Mouse (Mus musculus): ENCODE results near the gene Atg7. TPM values are rescaled to one million over a fixed set of nuclear protein-coding genes. Genes with fewer than 3 reads are reported as not detected.

Atg7 gene
- polyA plus RNA-seq, 1 experiment from 2014 or later, result 25.0 TPM

DNA sequence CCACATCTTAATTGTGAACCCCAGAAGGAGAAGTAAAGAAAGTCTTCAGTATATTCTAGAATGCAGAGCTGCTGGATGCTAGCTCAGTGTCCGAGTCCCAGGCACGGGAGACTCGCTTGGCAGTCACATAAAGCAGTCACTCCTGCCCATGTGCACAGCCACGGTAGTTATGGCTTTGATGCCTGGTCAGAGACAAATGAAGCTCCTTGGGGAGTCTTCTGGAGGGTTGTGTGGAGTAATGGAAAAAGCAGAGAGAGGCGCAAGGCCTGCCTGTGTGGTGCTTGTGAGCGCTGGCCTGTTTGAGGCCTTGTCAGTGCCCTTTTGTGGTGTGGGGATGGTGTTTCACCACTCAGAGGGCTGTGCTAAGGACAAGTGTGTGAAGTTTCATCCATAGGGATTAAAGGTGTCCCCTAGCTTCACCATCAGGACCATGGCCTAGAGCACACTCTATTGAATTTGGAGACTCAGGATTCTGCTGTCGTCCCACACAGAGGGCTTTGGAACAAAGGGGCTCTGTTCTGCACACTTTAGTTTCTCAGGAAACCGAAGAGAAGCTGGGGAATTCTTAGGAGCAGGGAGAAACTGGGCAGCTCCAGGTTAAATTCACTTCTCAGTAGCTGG lies 161.1 kb downstream of the Atg7 start:
- Histone ChIP-seq H3K4me1 (replicated peaks) (peaks cover 39% of the 10 kb centered on the region), H3K36me3 (no peaks in the 10 kb centered on the region), H3K4me3 (no peak overlapping the region), H3K9me3 (no peaks in the 10 kb centered on the region), H3K27me3 (ENCODE audit: insufficient read depth, poor library complexity, severe bottlenecking) (no peaks in the 10 kb centered on the region), H3K27ac (peak overlapping the region; percentile 80)
- 46% methylated on average over 8 of the region's 8 CpGs for WGBS
- DNase-seq (ENCODE audit: low spot score), result peak; percentile 16

DNA sequence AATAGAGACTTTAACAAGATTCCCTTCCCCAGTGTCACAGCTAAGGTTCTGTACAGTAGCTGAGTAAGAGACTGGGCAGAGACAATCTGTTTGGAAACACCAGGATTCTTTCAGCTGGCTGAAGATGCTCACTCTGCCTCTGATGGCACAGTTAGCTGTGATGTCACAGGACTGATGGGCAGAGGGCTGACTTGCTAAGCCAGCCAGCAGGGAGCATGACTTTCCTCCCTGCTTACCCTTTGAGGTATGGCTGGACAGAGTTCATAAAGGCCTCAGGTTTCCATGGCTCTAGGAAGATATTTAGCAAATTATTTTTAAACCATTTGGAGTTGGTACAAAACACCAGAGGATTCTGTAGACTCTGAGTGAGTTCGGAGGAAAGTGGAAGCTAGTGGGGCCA lies 162.0 kb downstream of the Atg7 start:
- Histone ChIP-seq H3K4me1 (replicated peaks) (peaks cover 39% of the 10 kb centered on the region), H3K9me3 (no peaks in the 10 kb centered on the region), H3K27me3 (ENCODE audit: insufficient read depth, poor library complexity, severe bottlenecking) (no peaks in the 10 kb centered on the region), H3K4me3 (no peak overlapping the region), H3K27ac (0 out of 2 replicates have a peak overlapping the region, but pooled peaks have one; percentile 29), H3K36me3 (no peaks in the 10 kb centered on the region)
- WGBS, result 81% methylated on average over 1 of the region's 1 CpGs
- no peak for DNase-seq (ENCODE audit: low spot score)

DNA sequence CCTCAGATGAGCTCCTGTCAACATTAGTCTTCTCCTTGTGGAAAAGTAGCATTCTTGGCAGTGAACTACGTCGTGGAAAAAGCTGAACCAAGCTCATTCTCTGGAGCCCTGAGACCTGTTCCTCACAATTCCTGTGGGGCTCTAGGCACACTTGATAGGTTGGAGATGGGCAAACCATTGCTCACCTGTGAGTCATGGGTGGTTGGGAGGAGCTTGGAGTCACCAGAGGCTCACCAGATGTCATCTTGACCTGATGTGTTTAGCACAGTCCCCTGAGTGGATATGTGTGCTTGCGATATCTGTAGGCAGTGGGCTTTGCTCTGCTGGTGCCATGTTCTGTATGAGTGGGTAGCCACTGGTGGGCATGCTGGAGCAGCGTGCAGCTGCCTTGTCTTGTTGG lies 163.0 kb downstream of the Atg7 start:
- no peaks in the 10 kb centered on the region for H3K9me3 ChIP-seq
- 94% methylated on average over 4 of the region's 4 CpGs for WGBS
- H3K27me3 ChIP-seq (ENCODE audit: insufficient read depth, poor library complexity, severe bottlenecking), result no peaks in the 10 kb centered on the region
- H3K4me1 ChIP-seq (replicated peaks), result peaks cover 31% of the 10 kb centered on the region
- no peaks in the 10 kb centered on the region for H3K36me3 ChIP-seq
- DNase-seq (ENCODE audit: low spot score), result no peak
- no peak overlapping the region for H3K4me3 ChIP-seq
- H3K27ac ChIP-seq, result no peak overlapping the region

DNA sequence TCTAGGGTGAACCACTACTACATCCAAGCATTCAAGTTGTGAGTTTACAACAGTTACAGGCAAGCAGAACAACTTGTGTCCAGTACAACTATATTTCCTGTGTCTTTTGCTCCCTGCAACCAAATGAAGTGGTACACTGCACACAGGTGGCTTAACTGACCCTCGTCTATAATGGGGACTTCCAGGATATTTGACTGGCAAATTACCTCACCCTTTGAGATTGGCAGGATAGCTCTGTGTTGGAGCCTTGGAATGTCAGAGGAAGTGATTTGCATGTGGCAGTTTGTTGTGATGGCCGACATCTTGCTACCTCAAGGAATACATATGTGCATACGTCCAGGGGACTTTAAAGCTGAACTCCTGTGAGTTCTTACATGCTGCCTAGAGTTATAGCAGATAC lies 164.6 kb downstream of the Atg7 start:
- Histone ChIP-seq H3K4me1 (replicated peaks) (peaks cover 25% of the 10 kb centered on the region), H3K27me3 (ENCODE audit: insufficient read depth, poor library complexity, severe bottlenecking) (no peaks in the 10 kb centered on the region), H3K36me3 (no peaks in the 10 kb centered on the region), H3K27ac (no peak overlapping the region), H3K4me3 (no peak overlapping the region), H3K9me3 (no peaks in the 10 kb centered on the region)
- 85% methylated on average over 3 of the region's 3 CpGs for WGBS
- no peak for DNase-seq (ENCODE audit: low spot score)

DNA sequence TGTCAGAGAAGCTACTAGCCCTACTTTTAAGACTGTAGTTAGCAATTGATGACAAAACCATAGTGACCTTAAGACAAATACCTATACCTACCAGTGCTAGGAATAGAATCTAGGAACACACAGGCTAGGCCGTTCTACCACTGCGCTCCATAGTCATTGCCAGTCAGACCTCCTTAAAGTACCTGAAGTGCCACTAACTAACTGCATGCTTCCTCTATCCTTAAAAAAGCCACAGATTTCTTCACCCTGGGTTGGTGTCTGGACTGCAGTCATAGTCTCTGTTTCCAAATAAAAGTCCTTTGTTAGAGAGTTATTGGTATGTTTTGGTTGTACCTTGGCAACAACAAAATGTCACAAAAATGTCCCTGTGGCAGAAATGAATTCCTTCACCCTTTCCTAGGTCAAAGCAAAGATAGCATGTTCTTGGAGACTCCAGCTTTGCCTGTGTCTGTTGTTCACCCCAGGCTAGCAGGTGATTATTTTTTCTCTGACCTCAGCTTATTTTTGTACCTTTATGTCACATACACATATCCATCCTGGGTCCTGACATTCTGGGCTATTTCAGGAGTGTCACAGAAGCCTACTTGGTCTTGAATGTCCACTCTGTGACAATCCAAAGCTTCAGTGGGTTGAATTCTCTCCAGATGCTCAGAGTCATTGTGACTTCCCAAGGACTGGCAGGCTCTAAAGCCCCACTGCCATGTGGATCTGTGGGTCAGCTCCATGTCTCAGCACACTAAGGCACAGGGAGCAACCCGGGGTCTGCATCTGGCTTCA lies 165.9 kb downstream of the Atg7 start:
- H3K4me3 ChIP-seq, result no peak overlapping the region
- H3K36me3 ChIP-seq, result no peaks in the 10 kb centered on the region
- no peak for DNase-seq (ENCODE audit: low spot score)
- no peaks in the 10 kb centered on the region for H3K27me3 ChIP-seq (ENCODE audit: insufficient read depth, poor library complexity, severe bottlenecking)
- no peak overlapping the region for H3K27ac ChIP-seq
- peaks cover 15% of the 10 kb centered on the region for H3K4me1 ChIP-seq (replicated peaks)
- WGBS, result 97% methylated on average over 3 of the region's 3 CpGs
- H3K9me3 ChIP-seq, result no peaks in the 10 kb centered on the region

DNA sequence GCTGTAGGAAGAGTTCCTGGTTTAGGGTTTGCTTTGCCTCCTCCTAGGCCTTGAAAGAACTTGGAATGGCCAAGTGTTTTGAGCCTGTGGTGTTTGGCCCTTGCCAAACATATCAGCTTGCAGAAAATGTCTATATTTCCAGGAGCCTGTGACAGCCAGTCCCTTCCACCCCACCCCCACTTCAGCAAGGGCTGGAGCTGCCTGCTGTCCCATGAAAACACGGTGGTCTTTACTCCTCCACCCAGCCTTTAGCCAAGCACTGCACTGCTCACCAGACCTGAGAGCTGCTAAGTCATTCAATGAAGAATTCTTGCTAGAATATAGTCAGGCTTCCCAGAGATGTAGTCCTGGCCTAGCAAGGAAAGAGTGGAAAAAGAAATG lies 166.5 kb downstream of the Atg7 start:
- no peaks in the 10 kb centered on the region for H3K36me3 ChIP-seq
- 58% methylated on average over 1 of the region's 1 CpGs for WGBS
- H3K4me1 ChIP-seq (replicated peaks), result peaks cover 10% of the 10 kb centered on the region
- H3K9me3 ChIP-seq, result no peaks in the 10 kb centered on the region
- no peaks in the 10 kb centered on the region for H3K27me3 ChIP-seq (ENCODE audit: insufficient read depth, poor library complexity, severe bottlenecking)
- H3K4me3 ChIP-seq, result no peak overlapping the region
- H3K27ac ChIP-seq, result no peak overlapping the region
- no peak for DNase-seq (ENCODE audit: low spot score)

DNA sequence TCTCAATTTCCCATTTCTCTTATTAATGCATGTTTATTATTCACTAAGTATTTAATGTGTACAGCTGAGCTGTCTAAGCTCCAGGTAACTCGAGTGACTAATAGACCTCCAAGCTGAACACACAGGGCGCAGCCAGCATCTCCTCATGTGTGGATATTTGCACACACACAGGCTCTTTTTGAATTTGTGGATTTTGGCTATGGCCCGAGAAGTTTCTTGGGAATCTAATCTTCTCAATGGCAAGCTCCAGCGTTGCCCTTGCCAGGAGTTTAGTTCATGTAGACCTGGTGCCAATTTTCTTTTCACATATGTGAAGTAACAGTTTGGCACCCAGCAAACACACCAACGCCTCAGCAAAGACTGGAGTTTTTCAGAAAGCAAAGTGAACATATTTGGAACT lies 169.4 kb downstream of the Atg7 start:
- Histone ChIP-seq H3K27ac (no peak overlapping the region), H3K27me3 (ENCODE audit: insufficient read depth, poor library complexity, severe bottlenecking) (no peaks in the 10 kb centered on the region), H3K36me3 (no peaks in the 10 kb centered on the region), H3K4me3 (no peak overlapping the region), H3K9me3 (no peaks in the 10 kb centered on the region), H3K4me1 (replicated peaks) (peaks cover 9% of the 10 kb centered on the region)
- 88% methylated on average over 5 of the region's 5 CpGs for WGBS
- no peak for DNase-seq (ENCODE audit: low spot score)

DNA sequence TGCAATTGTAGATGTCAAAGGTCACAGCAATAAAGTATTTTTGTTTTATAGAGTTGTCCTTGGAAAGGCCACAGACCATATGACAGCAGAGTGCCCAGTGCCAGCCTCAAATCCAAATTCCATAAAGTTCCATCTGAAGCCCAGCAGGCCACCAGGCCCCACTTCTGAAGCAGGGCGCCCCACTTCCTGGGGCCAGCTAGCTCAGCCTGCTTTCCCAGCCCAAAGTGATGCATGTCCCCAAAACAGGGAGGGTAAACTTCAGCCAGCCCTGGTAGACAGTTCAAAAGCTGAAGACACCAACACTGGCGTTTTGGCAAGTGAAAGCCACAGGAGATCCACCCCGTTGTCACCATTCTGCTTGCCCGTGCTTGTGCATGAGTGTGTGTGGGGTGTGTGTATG lies 169.9 kb downstream of the Atg7 start:
- no peaks in the 10 kb centered on the region for H3K36me3 ChIP-seq
- no peak overlapping the region for H3K4me3 ChIP-seq
- H3K27ac ChIP-seq, result no peak overlapping the region
- H3K27me3 ChIP-seq (ENCODE audit: insufficient read depth, poor library complexity, severe bottlenecking), result no peaks in the 10 kb centered on the region
- no peaks in the 10 kb centered on the region for H3K9me3 ChIP-seq
- 90% methylated on average over 4 of the region's 4 CpGs for WGBS
- H3K4me1 ChIP-seq (replicated peaks), result peaks cover 14% of the 10 kb centered on the region
- no peak for DNase-seq (ENCODE audit: low spot score)

DNA sequence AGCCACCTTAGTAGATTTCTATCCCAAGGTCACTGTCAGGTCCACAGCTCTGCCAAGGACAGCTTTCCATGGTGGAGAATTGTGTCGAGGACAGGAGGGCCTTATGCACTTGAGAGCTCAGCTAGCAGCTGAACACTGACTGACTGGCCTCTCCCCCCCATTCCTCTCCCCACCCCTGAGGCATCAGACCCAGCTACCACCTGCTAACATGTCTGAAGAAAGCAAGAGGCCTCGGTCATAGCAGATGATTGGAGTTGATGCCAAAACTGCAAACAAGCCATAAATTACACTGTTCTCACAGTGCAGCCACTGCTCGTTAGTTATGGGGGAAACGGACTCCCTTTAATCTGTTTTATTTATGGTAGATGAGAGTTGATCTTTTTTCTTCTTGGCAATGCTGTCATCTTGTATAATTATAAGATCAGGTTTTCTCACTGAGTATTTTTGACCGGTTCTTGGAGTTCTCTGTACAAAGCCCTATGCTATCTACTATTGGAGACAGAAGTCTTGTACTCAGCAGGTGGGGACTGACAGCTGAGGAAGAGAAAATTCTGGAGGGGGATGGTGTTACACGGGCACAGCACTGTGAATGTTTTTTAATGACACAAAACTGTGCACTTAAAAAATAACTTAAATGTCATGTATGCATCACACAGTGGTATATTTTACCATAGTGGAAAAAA lies 171.4 kb downstream of the Atg7 start:
- H3K27me3 ChIP-seq (ENCODE audit: insufficient read depth, poor library complexity, severe bottlenecking), result no peaks in the 10 kb centered on the region
- no peak overlapping the region for H3K27ac ChIP-seq
- no peaks in the 10 kb centered on the region for H3K9me3 ChIP-seq
- 89% methylated on average over 6 of the region's 6 CpGs for WGBS
- peaks cover 30% of the 10 kb centered on the region for H3K4me1 ChIP-seq (replicated peaks)
- no peak for DNase-seq (ENCODE audit: low spot score)
- H3K36me3 ChIP-seq, result no peaks in the 10 kb centered on the region
- no peak overlapping the region for H3K4me3 ChIP-seq

DNA sequence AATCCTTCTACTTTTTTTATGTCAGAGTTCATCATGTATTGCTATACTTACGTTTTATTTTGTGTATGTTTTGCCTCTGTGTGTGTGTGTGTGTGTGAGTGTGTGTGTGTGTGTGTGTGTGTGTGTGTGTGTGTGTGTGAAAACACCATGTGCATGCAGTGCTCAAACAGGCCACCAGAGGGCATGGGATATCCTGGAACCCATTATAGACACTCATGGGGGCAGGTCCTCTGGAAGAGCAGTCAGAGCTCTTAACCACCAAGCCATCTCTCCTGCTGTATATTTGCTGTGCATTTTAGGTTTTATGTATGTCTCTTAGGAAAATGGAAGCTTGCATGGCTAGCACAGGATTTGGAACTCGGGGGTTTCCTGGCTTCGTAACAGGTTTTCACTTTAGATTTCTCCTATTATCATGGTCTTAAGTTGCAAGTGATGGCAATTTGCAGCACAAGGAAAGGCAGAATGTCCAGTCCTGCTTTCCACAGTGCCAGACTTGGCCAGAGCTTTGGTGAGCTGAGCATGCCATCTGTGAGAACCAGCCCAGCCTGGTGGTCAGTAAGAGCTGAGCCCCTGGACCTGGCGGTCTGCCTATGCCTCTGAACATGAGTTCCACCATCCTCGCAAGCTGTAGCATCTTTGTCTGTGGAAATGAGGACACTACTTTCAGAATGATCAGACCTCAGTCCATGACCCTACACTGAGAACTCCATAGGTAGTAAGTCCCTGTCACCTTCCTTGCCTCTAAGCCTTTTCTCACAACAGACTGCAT lies 172.2 kb downstream of the Atg7 start:
- H3K4me1 ChIP-seq (replicated peaks), result peaks cover 37% of the 10 kb centered on the region
- H3K9me3 ChIP-seq, result no peaks in the 10 kb centered on the region
- no peak for DNase-seq (ENCODE audit: low spot score)
- H3K36me3 ChIP-seq, result no peaks in the 10 kb centered on the region
- no peak overlapping the region for H3K4me3 ChIP-seq
- 97% methylated on average over 5 of the region's 5 CpGs for WGBS
- no peaks in the 10 kb centered on the region for H3K27me3 ChIP-seq (ENCODE audit: insufficient read depth, poor library complexity, severe bottlenecking)
- no peak overlapping the region for H3K27ac ChIP-seq

DNA sequence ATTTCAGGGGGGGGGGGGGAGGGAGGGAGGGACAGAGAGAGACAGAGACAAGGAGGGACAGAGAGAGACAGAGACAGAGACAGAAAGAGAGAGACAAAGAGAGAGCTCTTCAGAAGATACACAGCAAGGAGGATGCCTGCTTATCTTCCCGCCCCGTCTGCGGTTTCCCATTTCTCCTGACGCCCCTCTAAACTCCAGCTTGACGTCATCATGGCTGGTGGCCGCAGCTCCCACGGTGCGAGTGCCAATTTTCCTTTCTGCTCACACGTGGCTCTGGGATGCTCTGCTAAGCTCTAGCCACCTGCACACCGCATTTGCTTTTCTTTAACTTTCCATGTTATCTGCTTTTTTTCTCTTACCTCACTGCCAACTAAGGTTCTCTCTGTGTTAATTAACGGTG lies 175.1 kb downstream of the Atg7 start:
- 58% methylated on average over 11 of the region's 11 CpGs for WGBS
- H3K27me3 ChIP-seq (ENCODE audit: insufficient read depth, poor library complexity, severe bottlenecking), result no peaks in the 10 kb centered on the region
- no peak overlapping the region for H3K4me3 ChIP-seq
- no peaks in the 10 kb centered on the region for H3K36me3 ChIP-seq
- H3K9me3 ChIP-seq, result peaks cover 5% of the 10 kb centered on the region; the same call in 1 of the 2 replicates
- DNase-seq (ENCODE audit: low spot score), result no peak
- peaks cover 43% of the 10 kb centered on the region for H3K4me1 ChIP-seq (replicated peaks)
- H3K27ac ChIP-seq, result 0 out of 2 replicates have a peak overlapping the region, but pooled peaks have one; percentile 60

DNA sequence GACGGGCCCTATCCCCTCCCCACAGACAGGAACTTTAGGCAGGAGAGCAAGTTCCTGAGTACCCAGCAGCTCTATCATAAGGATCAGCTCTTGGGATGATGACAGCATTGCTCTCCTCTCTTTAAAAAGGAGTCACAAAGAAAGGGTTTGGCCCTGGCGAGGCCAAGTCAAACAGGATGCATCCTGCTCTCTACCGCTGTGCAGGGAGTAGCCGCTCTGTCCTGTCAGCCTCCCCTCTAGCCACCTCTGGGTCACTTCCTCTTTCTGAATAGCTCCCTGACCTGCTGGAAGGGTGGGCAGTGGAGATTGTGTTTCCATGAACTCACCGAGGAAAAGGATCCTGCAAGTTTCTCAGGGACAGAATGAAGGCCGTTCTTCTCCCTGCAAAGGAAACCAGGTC lies 175.6 kb downstream of the Atg7 start:
- Histone ChIP-seq H3K9me3 (peaks cover 6% of the 10 kb centered on the region; the same call in 1 of the 2 replicates), H3K27ac (peak overlapping the region; percentile 60; the same call in 1 of the 2 replicates), H3K4me3 (no peak overlapping the region), H3K4me1 (replicated peaks) (peaks cover 43% of the 10 kb centered on the region), H3K36me3 (no peaks in the 10 kb centered on the region), H3K27me3 (ENCODE audit: insufficient read depth, poor library complexity, severe bottlenecking) (no peaks in the 10 kb centered on the region)
- 57% methylated on average over 6 of the region's 6 CpGs for WGBS
- DNase-seq (ENCODE audit: low spot score), result no peak

All from hindbrain, embryonic 10.5 days (tissue).